Mouse (Mus musculus) thymus, postnatal 4 days (tissue): ENCODE results near the gene Cxcl10.
"Not testable (repeated sequence)": the region's sequence is repeated elsewhere in the genome, so short reads cannot be mapped to it uniquely, and the experiment has no call there.

ENCODE experiments used
- DNase-seq: peaks from one replicate; pipeline ENCODE4 v3.0.0; 2021

Gene Cxcl10

GRCm38 (mm10) chr5:92368392-92368791 is 19.7 kb upstream of the Cxcl10 start:
- DNase-seq: no peak

GRCm38 (mm10) chr5:92366565-92366964 is 17.9 kb upstream of the Cxcl10 start:
- DNase-seq: no peak

- DNase-seq: no peak
Observed at GRCm38 (mm10) chr5:92365146-92365705, 16.5 kb upstream of the Cxcl10 start.

- no peak for DNase-seq
Observed at GRCm38 (mm10) chr5:92364011-92364410, 15.3 kb upstream of the Cxcl10 start.

- no peak for DNase-seq
Observed at GRCm38 (mm10) chr5:92363179-92363578, 14.5 kb upstream of the Cxcl10 start.

- no peak for DNase-seq
Observed at GRCm38 (mm10) chr5:92358767-92359455, 10.2 kb upstream of the Cxcl10 start.

GRCm38 (mm10) chr5:92358033-92358432 is 9.3 kb upstream of the Cxcl10 start:
- no peak for DNase-seq

GRCm38 (mm10) chr5:92353517-92353916 is 4.8 kb upstream of the Cxcl10 start:
- peak; percentile 51 for DNase-seq

GRCm38 (mm10) chr5:92352716-92353115 is 4.0 kb upstream of the Cxcl10 start:
- DNase-seq: not testable (repeated sequence)

GRCm38 (mm10) chr5:92349731-92350130 is 1.0 kb upstream of the Cxcl10 start:
- DNase-seq: no peak

GRCm38 (mm10) chr5:92345006-92345405 is 3.7 kb downstream of the Cxcl10 start:
- DNase-seq: no peak

GRCm38 (mm10) chr5:92340606-92341005 is 8.1 kb downstream of the Cxcl10 start:
- no peak for DNase-seq

- DNase-seq: no peak
Observed at GRCm38 (mm10) chr5:92336743-92337142, 11.9 kb downstream of the Cxcl10 start.

GRCm38 (mm10) chr5:92332359-92332840 is 16.3 kb downstream of the Cxcl10 start:
- no peak for DNase-seq

- no peak for DNase-seq
Observed at GRCm38 (mm10) chr5:92331635-92332338, 16.9 kb downstream of the Cxcl10 start, which contains the start of gene Art3. Gene Art3, plus strand, starts transcription at chr5:92331827.

GRCm38 (mm10) chr5:92331122-92331521 is 17.6 kb downstream of the Cxcl10 start:
- no peak for DNase-seq

GRCm38 (mm10) chr5:92327929-92328328 is 20.8 kb downstream of the Cxcl10 start, which contains the start of gene Cxcl9:
Gene Cxcl9, minus strand, starts transcription at chr5:92328079.
- no peak for DNase-seq

GRCm38 (mm10) chr5:92327367-92327766 is 21.3 kb downstream of the Cxcl10 start:
- DNase-seq: no peak

GRCm38 (mm10) chr5:92323264-92323663 is 25.4 kb downstream of the Cxcl10 start:
- no peak for DNase-seq

GRCm38 (mm10) chr5:92322612-92323011 is 26.1 kb downstream of the Cxcl10 start:
- no peak for DNase-seq

- no peak for DNase-seq
Observed at GRCm38 (mm10) chr5:92321631-92322400, 26.9 kb downstream of the Cxcl10 start.

- DNase-seq: no peak
Observed at GRCm38 (mm10) chr5:92318596-92318995, 30.1 kb downstream of the Cxcl10 start.

- DNase-seq: no peak
Observed at GRCm38 (mm10) chr5:92318119-92318518, 30.6 kb downstream of the Cxcl10 start.
